Mouse (Mus musculus) liver, adult 2 months (tissue): ENCODE measurements around the gene Smarcc1. TPM values are rescaled to one million over a fixed set of nuclear protein-coding genes. Genes with fewer than 3 reads are reported as not detected.

ENCODE experiments used
- DNase-seq: peaks from one replicate; pipeline ENCODE4 v3.0.0-alpha.2; 2011; ENCODE audit warnings: low read depth, low spot score; ENCODE audit errors: extremely low read depth
- H3K27ac ChIP-seq: fragments of 200-500 bp; replicated peaks from 2 replicates; pipeline ENCODE4 v1.5.1; 2012; ENCODE audit warnings: low read depth, mild to moderate bottlenecking, control low read depth, inconsistent platforms, low read length; ENCODE audit not compliant: insufficient read depth
- H3K27me3 ChIP-seq: fragments of 200-500 bp; 2 replicates; pipeline ENCODE4 v1.6.1; 2012; ENCODE audit warnings: mild to moderate bottlenecking, moderate library complexity, low read length, inconsistent platforms; ENCODE audit not compliant: control insufficient read depth, insufficient read depth
- H3K36me3 ChIP-seq: fragments of 200-500 bp; 2 replicates; pipeline ENCODE4 v1.6.1; 2012; ENCODE audit warnings: low read length, inconsistent platforms; ENCODE audit not compliant: control insufficient read depth, insufficient read depth
- H3K4me1 ChIP-seq: fragments of 200-500 bp; 2 replicates; pipeline ENCODE4 v1.6.1; 2011; ENCODE audit warnings: low read length; ENCODE audit not compliant: control insufficient read depth, insufficient read depth
- H3K4me3 ChIP-seq: fragments of 200-500 bp; 2 replicates; pipeline ENCODE4 v1.5.1; 2011; ENCODE audit warnings: low read depth, mild to moderate bottlenecking, control low read depth, low read length, moderate library complexity; ENCODE audit not compliant: insufficient read depth
- H3K79me2 ChIP-seq: fragments of 200-500 bp; 2 replicates; pipeline ENCODE4 v1.6.1; 2012; ENCODE audit warnings: inconsistent platforms, mild to moderate bottlenecking, low read length, moderate library complexity; ENCODE audit not compliant: control insufficient read depth, insufficient read depth
- H3K9ac ChIP-seq: fragments of 200-500 bp; 2 replicates; pipeline ENCODE4 v1.6.1; 2012; ENCODE audit warnings: low read depth, mild to moderate bottlenecking, control low read depth, inconsistent platforms, low read length
- CTCF ChIP-seq: fragments of 200-500 bp; IDR thresholded peaks from 2 replicates; pipeline ENCODE4 v1.5.1; 2011; ENCODE audit warnings: low read depth, low read length, control low read depth
- POLR2A ChIP-seq: fragments of 200-500 bp; IDR thresholded peaks from 2 replicates; pipeline ENCODE4 v1.6.1; 2011; ENCODE audit warnings: low read length, control low read depth; ENCODE audit not compliant: insufficient read depth; ENCODE audit errors: extremely low read depth
- WGBS: fragments of 180-500 bp; shearing (Covaris S2); methylation state at CpG from one replicate; pipeline ENCODE4 v1.1.7; 2018; 5-methylcytosine and 5-hydroxymethylcytosine counted together
- polyA plus RNA-seq: library from polyadenylated mRNA; depleted of rRNA; stranded (reverse); fragments of >200 nt; gene quantifications from 2 replicates; pipeline ENCODE4 v1.2.3, GENCODE M21; 2012
- total RNA-seq: library from RNA; depleted of rRNA; stranded (reverse); fragments of >200 nt; gene quantifications from 2 replicates; pipeline ENCODE4 v1.2.3, GENCODE M21; 2014

Smarcc1 gene
- total and polyA plus RNA-seq, 2 experiments = 7.5 to 9.8 TPM

- DNase-seq = no peak
Observed at GRCm38 (mm10) chr9:110244889-110245589, 127.5 kb downstream of the Smarcc1 start.

GRCm38 (mm10) chr9:110245590-110246320 lies 128.2 kb downstream of the Smarcc1 start:
- Histone ChIP-seq H3K4me1 (peaks cover 3% of the 10 kb centered on the region; the same call in 1 of the 2 replicates), H3K4me3 (peak overlapping the region; percentile 79), H3K36me3 (no peaks in the 10 kb centered on the region), H3K9ac (peak overlapping the region; percentile 78), H3K27me3 (no peaks in the 10 kb centered on the region), H3K27ac (no peak overlapping the region), H3K79me2 (no peaks in the 10 kb centered on the region)
- peak; percentile 35 for DNase-seq
- WGBS = 2% methylated on average over 37 of the region's 40 CpGs
- TF ChIP-seq POLR2A (no peak), CTCF (no peak)

More at GRCm38 (mm10) chr9:110244889-110245589, 127.5 kb downstream of the Smarcc1 start:
- 2% methylated on average over 93 of the region's 93 CpGs for WGBS
- peak overlapping the region; percentile 78 for H3K9ac ChIP-seq
- no peaks in the 10 kb centered on the region for H3K27me3 ChIP-seq
- no peaks in the 10 kb centered on the region for H3K79me2 ChIP-seq
- no peak for TF ChIP-seq POLR2A
- no peak for TF ChIP-seq CTCF
- H3K27ac ChIP-seq = peak overlapping the region; percentile 31; the same call in 1 of the 2 replicates
- H3K4me1 ChIP-seq = peaks cover 3% of the 10 kb centered on the region; the same call in 1 of the 2 replicates
- H3K4me3 ChIP-seq = peak overlapping the region; percentile 79
- no peaks in the 10 kb centered on the region for H3K36me3 ChIP-seq

GRCm38 (mm10) chr9:110246321-110246640 lies 128.8 kb downstream of the Smarcc1 start:
- Histone ChIP-seq H3K4me1 (peaks cover 3% of the 10 kb centered on the region; the same call in 1 of the 2 replicates), H3K36me3 (no peaks in the 10 kb centered on the region), H3K79me2 (no peaks in the 10 kb centered on the region), H3K4me3 (peak overlapping the region; percentile 79), H3K27me3 (no peaks in the 10 kb centered on the region), H3K27ac (no peak overlapping the region), H3K9ac (peak overlapping the region; percentile 12; the same call in 1 of the 2 replicates)
- no peak for TF ChIP-seq CTCF
- no peak for TF ChIP-seq POLR2A
- WGBS = 47% methylated on average over 13 of the region's 13 CpGs
- no peak for DNase-seq

- Histone ChIP-seq H3K4me1 (peaks cover 3% of the 10 kb centered on the region; the same call in 1 of the 2 replicates), H3K27ac (no peak overlapping the region), H3K4me3 (no peak overlapping the region), H3K36me3 (no peaks in the 10 kb centered on the region), H3K9ac (no peak overlapping the region), H3K27me3 (no peaks in the 10 kb centered on the region), H3K79me2 (no peaks in the 10 kb centered on the region)
- TF ChIP-seq POLR2A (no peak), CTCF (no peak)
- no peak for DNase-seq
- WGBS = 92% methylated on average over 10 of the region's 10 CpGs
Observed at GRCm38 (mm10) chr9:110247049-110247448, 129.5 kb downstream of the Smarcc1 start.

GRCm38 (mm10) chr9:110248861-110249260 lies 131.4 kb downstream of the Smarcc1 start:
- no peaks in the 10 kb centered on the region for H3K36me3 ChIP-seq
- DNase-seq = no peak
- H3K9ac ChIP-seq = no peak overlapping the region
- TF ChIP-seq POLR2A = no peak
- TF ChIP-seq CTCF = no peak
- no peaks in the 10 kb centered on the region for H3K79me2 ChIP-seq
- H3K4me1 ChIP-seq = peaks cover 3% of the 10 kb centered on the region; the same call in 1 of the 2 replicates
- H3K4me3 ChIP-seq = no peak overlapping the region
- 87% methylated on average over 2 of the region's 2 CpGs for WGBS
- H3K27me3 ChIP-seq = no peaks in the 10 kb centered on the region
- no peak overlapping the region for H3K27ac ChIP-seq
